Mouse (Mus musculus) kidney, embryonic 16.5 days (tissue): ENCODE results near the gene Mkrn2. TPM values are rescaled to one million over a fixed set of nuclear protein-coding genes. Genes with fewer than 3 reads are reported as not detected.
"Not testable (repeated sequence)": the region's sequence is repeated elsewhere in the genome, so short reads cannot be mapped to it uniquely, and the experiment has no call there.

Experiments
- ATAC-seq: fragments of 200-750 bp; cut with Nextera tagmentation; 2 replicates; pipeline ENCODE4 v1.8.0; 2017; ENCODE audit warnings: moderate TSS enrichment; ENCODE audit not compliant: low FRiP score, low TSS enrichment
- H3K27ac ChIP-seq: fragments of 300-500 bp; sonication (generic); 2 replicates; pipeline ENCODE4 v1.5.1; 2014; ENCODE audit warnings: low read length
- H3K27me3 ChIP-seq: fragments of 300-500 bp; sonication (generic); 2 replicates; pipeline ENCODE4 v1.6.1; 2014; ENCODE audit warnings: low read length, control low read depth, mixed read lengths; ENCODE audit not compliant: insufficient read depth
- H3K36me3 ChIP-seq: fragments of 300-500 bp; sonication (generic); 2 replicates; pipeline ENCODE4 v1.6.1; 2014; ENCODE audit warnings: low read length, control low read depth, mixed read lengths; ENCODE audit not compliant: insufficient read depth
- H3K4me1 ChIP-seq: fragments of 300-500 bp; sonication (generic); 2 replicates; pipeline ENCODE4 v1.6.1; 2014; ENCODE audit warnings: low read length, control low read depth, mixed read lengths; ENCODE audit not compliant: insufficient read depth
- H3K4me2 ChIP-seq: fragments of 300-500 bp; sonication (generic); replicated peaks from 2 replicates; pipeline ENCODE4 v1.6.1; 2014; ENCODE audit warnings: low read depth, low read length
- H3K4me3 ChIP-seq: fragments of 300-500 bp; sonication (generic); 2 replicates; pipeline ENCODE4 v1.5.1; 2014; ENCODE audit warnings: mild to moderate bottlenecking, low read length
- H3K9ac ChIP-seq: fragments of 300-500 bp; sonication (generic); replicated peaks from 2 replicates; pipeline ENCODE4 v1.6.1; 2014; ENCODE audit warnings: low read length
- H3K9me3 ChIP-seq: fragments of 300-500 bp; sonication (generic); 2 replicates; pipeline ENCODE4 v1.6.1; 2016; ENCODE audit warnings: low read length, control low read depth
- WGBS: fragments of 180-500 bp; shearing (Covaris S2); extraction: QIAGEN DNeasy Blood & Tissue Kit; methylation state at CpG from one replicate; pipeline ENCODE4 v1.1.7; 2014; 5-methylcytosine and 5-hydroxymethylcytosine counted together
- polyA plus RNA-seq: library from polyadenylated mRNA; unstranded; fragments of >200 nt; fragmentation: Nextera tagmentation; extraction: Ambion mirVana; gene quantifications from 2 replicates; pipeline ENCODE4 v1.2.1, GENCODE M21; 2015

The Mkrn2 gene
- polyA plus RNA-seq, 1 experiment from 2014 or later = 35.0 TPM

GRCm38 (mm10) chr6:115631056-115631795 lies 29.5 kb downstream of the Mkrn2 start:
- H3K27me3 ChIP-seq = no peaks in the 10 kb centered on the region

GRCm38 (mm10) chr6:115634015-115634414 lies 32.3 kb downstream of the Mkrn2 start:
- Histone ChIP-seq H3K4me2 (no peak overlapping the region), H3K9ac (no peak overlapping the region), H3K27me3 (no peaks in the 10 kb centered on the region), H3K36me3 (peaks cover 64% of the 10 kb centered on the region), H3K4me3 (no peak overlapping the region), H3K9me3 (no peaks in the 10 kb centered on the region), H3K4me1 (no peaks in the 10 kb centered on the region), H3K27ac (no peak overlapping the region)
- no peak for ATAC-seq
- 88% methylated on average over 2 of the region's 2 CpGs for WGBS

More at GRCm38 (mm10) chr6:115631056-115631795, 29.5 kb downstream of the Mkrn2 start:
- H3K9ac ChIP-seq = no peak overlapping the region
- 81% methylated on average over 3 of the region's 3 CpGs for WGBS
- H3K4me1 ChIP-seq = no peaks in the 10 kb centered on the region
- H3K4me3 ChIP-seq = no peak overlapping the region
- ATAC-seq = peak; percentile 23; the same call in 1 of the 2 replicates
- no peak overlapping the region for H3K27ac ChIP-seq
- peaks cover 75% of the 10 kb centered on the region for H3K36me3 ChIP-seq
- H3K4me2 ChIP-seq = no peak overlapping the region
- H3K9me3 ChIP-seq = no peaks in the 10 kb centered on the region

GRCm38 (mm10) chr6:115638188-115638587 lies 36.5 kb downstream of the Mkrn2 start:
- H3K27me3 ChIP-seq, H3K4me2 ChIP-seq, H3K4me1 ChIP-seq, ATAC-seq, H3K27ac ChIP-seq, H3K9ac ChIP-seq, H3K4me3 ChIP-seq, H3K9me3 ChIP-seq: not testable (repeated sequence)
- WGBS = 95% methylated on average over 7 of the region's 7 CpGs
- H3K36me3 ChIP-seq = peaks cover 38% of the 10 kb centered on the region

GRCm38 (mm10) chr6:115643315-115643714 lies 41.6 kb downstream of the Mkrn2 start:
- no peaks in the 10 kb centered on the region for H3K27me3 ChIP-seq
- H3K4me1 ChIP-seq = 0 out of 2 replicates have a peak, but pooled peaks cover 7% of the 10 kb centered on the region
- no peaks in the 10 kb centered on the region for H3K9me3 ChIP-seq
- H3K9ac ChIP-seq = no peak overlapping the region
- peaks cover 19% of the 10 kb centered on the region; the same call in 1 of the 2 replicates for H3K36me3 ChIP-seq
- ATAC-seq = no peak
- H3K27ac ChIP-seq = no peak overlapping the region
- 64% methylated on average over 1 of the region's 1 CpGs for WGBS
- H3K4me2 ChIP-seq = no peak overlapping the region
- no peak overlapping the region for H3K4me3 ChIP-seq

GRCm38 (mm10) chr6:115649792-115650365 lies 48.2 kb downstream of the Mkrn2 start:
- Histone ChIP-seq H3K4me1 (peaks cover 42% of the 10 kb centered on the region), H3K27me3 (no peaks in the 10 kb centered on the region), H3K9ac (no peak overlapping the region), H3K27ac (no peak overlapping the region), H3K4me2 (no peak overlapping the region), H3K9me3 (no peaks in the 10 kb centered on the region), H3K4me3 (no peak overlapping the region), H3K36me3 (no peaks in the 10 kb centered on the region)
- 72% methylated on average over 1 of the region's 1 CpGs for WGBS
- no peak for ATAC-seq

- 32% methylated on average over 5 of the region's 5 CpGs for WGBS
- Histone ChIP-seq H3K9me3 (no peaks in the 10 kb centered on the region), H3K27me3 (no peaks in the 10 kb centered on the region), H3K4me3 (no peak overlapping the region), H3K9ac (no peak overlapping the region), H3K36me3 (no peaks in the 10 kb centered on the region), H3K4me1 (peaks cover 40% of the 10 kb centered on the region), H3K27ac (peak overlapping the region; percentile 75), H3K4me2 (no peak overlapping the region)
- ATAC-seq = peak; percentile 63
These were observed 49.0 kb downstream of the Mkrn2 start for GRCm38 (mm10) chr6:115650476-115651427.

- peaks cover 40% of the 10 kb centered on the region for H3K4me1 ChIP-seq
- no peaks in the 10 kb centered on the region for H3K36me3 ChIP-seq
- H3K9ac ChIP-seq = no peak overlapping the region
- no peak overlapping the region for H3K4me2 ChIP-seq
- 0 out of 2 replicates have a peak, but pooled peaks have one; percentile 23 for ATAC-seq
- no peaks in the 10 kb centered on the region for H3K9me3 ChIP-seq
- H3K27me3 ChIP-seq = no peaks in the 10 kb centered on the region
- no peak overlapping the region for H3K4me3 ChIP-seq
- no peak overlapping the region for H3K27ac ChIP-seq
These were observed 50.0 kb downstream of the Mkrn2 start for GRCm38 (mm10) chr6:115651719-115652118.

- H3K36me3 ChIP-seq = no peaks in the 10 kb centered on the region
- peaks cover 36% of the 10 kb centered on the region for H3K4me1 ChIP-seq
- no peak overlapping the region for H3K9ac ChIP-seq
- no peak for ATAC-seq
- no peaks in the 10 kb centered on the region for H3K9me3 ChIP-seq
- no peaks in the 10 kb centered on the region for H3K27me3 ChIP-seq
- WGBS = 29% methylated on average over 2 of the region's 2 CpGs
- H3K27ac ChIP-seq = no peak overlapping the region
- no peak overlapping the region for H3K4me3 ChIP-seq
- no peak overlapping the region for H3K4me2 ChIP-seq
These were observed 52.2 kb downstream of the Mkrn2 start for GRCm38 (mm10) chr6:115653939-115654338.

- Histone ChIP-seq H3K4me2 (no peak overlapping the region), H3K27ac (no peak overlapping the region), H3K4me1 (peaks cover 9% of the 10 kb centered on the region; the same call in 1 of the 2 replicates), H3K27me3 (no peaks in the 10 kb centered on the region), H3K9me3 (no peaks in the 10 kb centered on the region), H3K4me3 (no peak overlapping the region), H3K36me3 (0 out of 2 replicates have a peak, but pooled peaks cover 3% of the 10 kb centered on the region), H3K9ac (no peak overlapping the region)
- ATAC-seq = no peak
These were observed 57.1 kb downstream of the Mkrn2 start for GRCm38 (mm10) chr6:115658802-115659201.
